Mouse (Mus musculus) CH12.LX (cell line): ENCODE data around the gene Mrps18b. TPM values are rescaled to one million over a fixed set of nuclear protein-coding genes. Genes with fewer than 3 reads are reported as not detected.

ENCODE experiments used
- DNase-seq: peaks from one replicate; pipeline ENCODE4 v3.0.0-alpha.2; 2013; ENCODE audit errors: extremely low read depth
- H3K27ac ChIP-seq: 2 replicates; pipeline ENCODE4 v1.5.1; 2012; ENCODE audit warnings: low read depth, mild to moderate bottlenecking, control low read depth, moderate library complexity; ENCODE audit not compliant: insufficient read depth
- H3K27me3 ChIP-seq: replicated peaks from 2 replicates; pipeline ENCODE3; 2012; ENCODE audit warnings: inconsistent platforms
- H3K36me3 ChIP-seq, 2 experiments: replicated peaks in 1 of 2; 2 replicates each; pipeline versions ENCODE3 to v1.6.1; 2012; ENCODE audit warnings: inconsistent platforms in 1 of 2, low read length in 1 of 2, mild to moderate bottlenecking in 1 of 2, mixed read lengths in 1 of 2, moderate library complexity in 1 of 2; ENCODE audit not compliant: control insufficient read depth in 1 of 2, insufficient read depth in 1 of 2
- H3K4me1 ChIP-seq, 2 experiments: 2 replicates each; pipeline ENCODE4 v1.6.1; 2012; ENCODE audit warnings: inconsistent platforms in 1 of 2, moderate library complexity in 1 of 2; ENCODE audit not compliant: insufficient read depth in 2 of 2, control insufficient read depth in 1 of 2
- H3K4me2 ChIP-seq: 2 replicates; pipeline ENCODE4 v1.6.1; 2012; ENCODE audit warnings: low read depth, mild to moderate bottlenecking, control low read depth; ENCODE audit not compliant: poor library complexity, insufficient read depth, severe bottlenecking
- H3K4me3 ChIP-seq, 3 experiments: fragments of 150-350 bp in 1 of 3; sonication (generic) in 1 of 3; replicated peaks in 1 of 3; 2 replicates each; pipeline versions ENCODE3 to v1.5.1; 2011 to 2012; ENCODE audit warnings: low read depth in 2 of 3, low read length in 2 of 3, mild to moderate bottlenecking in 2 of 3, moderate library complexity in 2 of 3, control low read depth in 1 of 3, improper control_type of control experiment in 1 of 3, inconsistent platforms in 1 of 3, mixed read lengths in 1 of 3; ENCODE audit not compliant: poor library complexity in 1 of 3
- H3K79me2 ChIP-seq: replicated peaks from 2 replicates; pipeline ENCODE4 v1.6.1; 2012; ENCODE audit warnings: mild to moderate bottlenecking, moderate library complexity; ENCODE audit not compliant: control insufficient read depth, poor library complexity, insufficient read depth, severe bottlenecking; ENCODE audit errors: extremely low read depth
- H3K9ac ChIP-seq: 2 replicates; pipeline ENCODE4 v1.6.1; 2012; ENCODE audit warnings: low read depth, mild to moderate bottlenecking, control low read depth, moderate library complexity; ENCODE audit not compliant: insufficient read depth
- H3K9me3 ChIP-seq: replicated peaks from 2 replicates; pipeline ENCODE3; 2012; ENCODE audit warnings: low read length, inconsistent platforms, mixed read lengths
- BHLHE40 ChIP-seq: IDR thresholded peaks from 2 replicates; pipeline ENCODE4 v1.6.1; 2011; ENCODE audit warnings: mild to moderate bottlenecking, low read depth, low read length, improper control_type of control experiment
- CHD1 ChIP-seq: IDR thresholded peaks from 2 replicates; pipeline ENCODE4 v1.6.1; 2012; ENCODE audit warnings: low read depth, low read length, improper control_type of control experiment, inconsistent platforms
- CHD2 ChIP-seq: IDR thresholded peaks from 2 replicates; pipeline ENCODE4 v1.6.1; 2011; ENCODE audit warnings: low read length, improper control_type of control experiment
- CTCF ChIP-seq, 2 experiments: IDR thresholded peaks in 1 of 2; conservative IDR thresholded peaks in 1 of 2; 2 replicates each; pipeline ENCODE4 v1.5.1; 2011 to 2012; ENCODE audit warnings: low read depth in 2 of 2, low read length in 2 of 2, improper control_type of control experiment in 1 of 2, inconsistent platforms in 1 of 2, mild to moderate bottlenecking in 1 of 2, moderate library complexity in 1 of 2
- E2F4 ChIP-seq: IDR thresholded peaks from 2 replicates; pipeline ENCODE4 v1.6.1; 2011; ENCODE audit warnings: low read depth, low read length, improper control_type of control experiment; ENCODE audit not compliant: insufficient replicate concordance
- ELF1 ChIP-seq: IDR thresholded peaks from 2 replicates; pipeline ENCODE4 v1.6.1; 2014; ENCODE audit warnings: low read depth, mild to moderate bottlenecking, inconsistent platforms, low read length, improper control_type of control experiment
- EP300 ChIP-seq: IDR thresholded peaks from 2 replicates; pipeline ENCODE4 v1.6.1; 2011; ENCODE audit warnings: low read length, improper control_type of control experiment
- ETS1 ChIP-seq: conservative IDR thresholded peaks from 2 replicates; pipeline ENCODE4 v1.6.1; 2012; ENCODE audit warnings: low read depth, mild to moderate bottlenecking, inconsistent platforms, low read length, improper control_type of control experiment, moderate library complexity
- GABPA ChIP-seq: IDR thresholded peaks from 2 replicates; pipeline ENCODE4 v1.6.1; 2012; ENCODE audit warnings: low read depth, low read length, improper control_type of control experiment, inconsistent platforms; ENCODE audit not compliant: insufficient replicate concordance
- HCFC1 ChIP-seq: IDR thresholded peaks from 2 replicates; pipeline ENCODE4 v1.6.1; 2012; ENCODE audit warnings: low read depth, mild to moderate bottlenecking, inconsistent platforms, low read length, improper control_type of control experiment
- IRF4 ChIP-seq: IDR thresholded peaks from 2 replicates; pipeline ENCODE4 v1.6.1; 2014; ENCODE audit warnings: low read depth, mild to moderate bottlenecking, inconsistent platforms, low read length, improper control_type of control experiment
- JUN ChIP-seq: IDR thresholded peaks from 2 replicates; pipeline ENCODE4 v1.6.1; 2011; ENCODE audit warnings: low read depth, mild to moderate bottlenecking, low read length, improper control_type of control experiment, moderate library complexity; ENCODE audit not compliant: insufficient read depth
- JUND ChIP-seq: conservative IDR thresholded peaks from 2 replicates; pipeline ENCODE4 v1.6.1; 2011; ENCODE audit warnings: low read depth, low read length, improper control_type of control experiment
- KAT2A ChIP-seq: IDR thresholded peaks from 2 replicates; pipeline ENCODE4 v1.6.1; 2012; ENCODE audit warnings: low read length, improper control_type of control experiment, inconsistent platforms; ENCODE audit not compliant: insufficient replicate concordance
- MAFK ChIP-seq: IDR thresholded peaks from 2 replicates; pipeline ENCODE4 v1.6.1; 2011; ENCODE audit warnings: low read length, improper control_type of control experiment; ENCODE audit not compliant: insufficient replicate concordance
- MAX ChIP-seq: IDR thresholded peaks from 2 replicates; pipeline ENCODE4 v1.6.1; 2011; ENCODE audit warnings: low read length, improper control_type of control experiment
- MAZ ChIP-seq: IDR thresholded peaks from 2 replicates; pipeline ENCODE4 v1.6.1; 2012; ENCODE audit warnings: low read depth, mild to moderate bottlenecking, inconsistent platforms, low read length, improper control_type of control experiment, moderate library complexity
- MEF2A ChIP-seq: IDR thresholded peaks from 2 replicates; pipeline ENCODE4 v1.6.1; 2014; ENCODE audit warnings: low read depth, mild to moderate bottlenecking, inconsistent platforms, low read length, improper control_type of control experiment, borderline replicate concordance
- MXI1 ChIP-seq: IDR thresholded peaks from 2 replicates; pipeline ENCODE4 v1.6.1; 2011; ENCODE audit warnings: mild to moderate bottlenecking, low read depth, low read length, improper control_type of control experiment
- MYC ChIP-seq: IDR thresholded peaks from 2 replicates; pipeline ENCODE4 v1.6.1; 2011; ENCODE audit warnings: low read depth, mild to moderate bottlenecking, improper control_type of control experiment, low read length
- NELFE ChIP-seq: IDR thresholded peaks from 2 replicates; pipeline ENCODE4 v1.6.1; 2011; ENCODE audit warnings: low read depth, low read length, improper control_type of control experiment
- NRF1 ChIP-seq: IDR thresholded peaks from 2 replicates; pipeline ENCODE4 v1.6.1; 2014; ENCODE audit warnings: low read depth, mild to moderate bottlenecking, inconsistent platforms, low read length, improper control_type of control experiment, moderate library complexity
- PAX5 ChIP-seq: IDR thresholded peaks from 2 replicates; pipeline ENCODE4 v1.6.1; 2012; ENCODE audit warnings: low read length, inconsistent platforms, mixed read lengths
- POLR2A ChIP-seq: IDR thresholded peaks from 2 replicates; pipeline ENCODE4 v1.6.1; 2011; ENCODE audit warnings: low read depth, mild to moderate bottlenecking, improper control_type of control experiment, low read length
- POLR2AphosphoS2 ChIP-seq: IDR thresholded peaks from 2 replicates; pipeline ENCODE4 v1.6.1; 2011; ENCODE audit warnings: low read depth, low read length, improper control_type of control experiment
- RAD21 ChIP-seq: IDR thresholded peaks from 2 replicates; pipeline ENCODE4 v1.6.1; 2011; ENCODE audit warnings: low read depth, mild to moderate bottlenecking, low read length, improper control_type of control experiment, moderate library complexity
- RCOR1 ChIP-seq: conservative IDR thresholded peaks from 2 replicates; pipeline ENCODE4 v1.6.1; 2012; ENCODE audit warnings: low read depth, mild to moderate bottlenecking, inconsistent platforms, low read length, improper control_type of control experiment
- SIN3A ChIP-seq: IDR thresholded peaks from 2 replicates; pipeline ENCODE4 v1.6.1; 2012; ENCODE audit warnings: low read length, improper control_type of control experiment, inconsistent platforms
- SMC3 ChIP-seq: IDR thresholded peaks from 2 replicates; pipeline ENCODE4 v1.6.1; 2011; ENCODE audit warnings: low read depth, low read length, improper control_type of control experiment
- TBP ChIP-seq: conservative IDR thresholded peaks from 2 replicates; pipeline ENCODE4 v1.6.1; 2011; ENCODE audit warnings: low read depth, low read length, improper control_type of control experiment
- TCF12 ChIP-seq: IDR thresholded peaks from 2 replicates; pipeline ENCODE4 v1.6.1; 2014; ENCODE audit warnings: low read depth, mild to moderate bottlenecking, inconsistent platforms, low read length, improper control_type of control experiment
- UBTF ChIP-seq: IDR thresholded peaks from 2 replicates; pipeline ENCODE4 v1.6.1; 2012; ENCODE audit warnings: low read depth, mild to moderate bottlenecking, inconsistent platforms, low read length, improper control_type of control experiment, moderate library complexity
- USF1 ChIP-seq: IDR thresholded peaks from 2 replicates; pipeline ENCODE4 v1.6.1; 2014; ENCODE audit warnings: low read depth, mild to moderate bottlenecking, inconsistent platforms, low read length, improper control_type of control experiment
- USF2 ChIP-seq: conservative IDR thresholded peaks from 2 replicates; pipeline ENCODE4 v1.6.1; 2011; ENCODE audit warnings: low read depth, low read length, improper control_type of control experiment
- ZKSCAN1 ChIP-seq: IDR thresholded peaks from 2 replicates; pipeline ENCODE4 v1.6.1; 2012; ENCODE audit warnings: low read depth, inconsistent platforms, low read length, improper control_type of control experiment, borderline replicate concordance
- ZMIZ1 ChIP-seq: IDR thresholded peaks from 2 replicates; pipeline ENCODE4 v1.6.1; 2012; ENCODE audit warnings: low read depth, mild to moderate bottlenecking, inconsistent platforms, low read length, improper control_type of control experiment
- ZNF384 ChIP-seq: IDR thresholded peaks from 2 replicates; pipeline ENCODE4 v1.6.1; 2012; ENCODE audit warnings: low read depth, low read length, improper control_type of control experiment, inconsistent platforms
- dilution Hi-C: fragments of 300-500 bp; cut with MboI; formaldehyde crosslinking; loops from 2 replicates; pipeline ENCODE4 v1.14.3; 2020; ENCODE audit warnings: low sequenced_read_pairs; ENCODE audit not compliant: extremely low pct_unique_long_range_greater_than_20kb, extremely low pct_ligation_motif_present
- in situ Hi-C: fragments of 300-500 bp; cut with MboI; formaldehyde crosslinking; loops from 3 replicates; pipeline ENCODE4 v1.14.3; 2019; ENCODE audit warnings: low sequenced_read_pairs, low pct_ligation_motif_present, low pct_unique_long_range_greater_than_20kb, mixed read lengths
- polyA plus RNA-seq: library from polyadenylated mRNA; unstranded; fragments of >175 nt; gene quantifications from 2 replicates; pipeline ENCODE4 v1.2.1, GENCODE M21; 2012; ENCODE audit warnings: low read depth; ENCODE audit not compliant: insufficient read length
- total RNA-seq, 2 experiments: library from RNA; depleted of rRNA; stranded (reverse); fragments of 300-350 nt in 1 of 2; fragments of >200 nt in 1 of 2; gene quantifications; 2 replicates each; pipeline ENCODE4 v1.2.3; 2012 to 2014

The Mrps18b gene
- total RNA-seq (2012; rRNA removed) (108 and 135 TPM in 2 replicates), total RNA-seq (2014; rRNA removed) (135 and 148 TPM in 2 replicates), polyA plus RNA-seq (172 and 180 TPM in 2 replicates)

DNA sequence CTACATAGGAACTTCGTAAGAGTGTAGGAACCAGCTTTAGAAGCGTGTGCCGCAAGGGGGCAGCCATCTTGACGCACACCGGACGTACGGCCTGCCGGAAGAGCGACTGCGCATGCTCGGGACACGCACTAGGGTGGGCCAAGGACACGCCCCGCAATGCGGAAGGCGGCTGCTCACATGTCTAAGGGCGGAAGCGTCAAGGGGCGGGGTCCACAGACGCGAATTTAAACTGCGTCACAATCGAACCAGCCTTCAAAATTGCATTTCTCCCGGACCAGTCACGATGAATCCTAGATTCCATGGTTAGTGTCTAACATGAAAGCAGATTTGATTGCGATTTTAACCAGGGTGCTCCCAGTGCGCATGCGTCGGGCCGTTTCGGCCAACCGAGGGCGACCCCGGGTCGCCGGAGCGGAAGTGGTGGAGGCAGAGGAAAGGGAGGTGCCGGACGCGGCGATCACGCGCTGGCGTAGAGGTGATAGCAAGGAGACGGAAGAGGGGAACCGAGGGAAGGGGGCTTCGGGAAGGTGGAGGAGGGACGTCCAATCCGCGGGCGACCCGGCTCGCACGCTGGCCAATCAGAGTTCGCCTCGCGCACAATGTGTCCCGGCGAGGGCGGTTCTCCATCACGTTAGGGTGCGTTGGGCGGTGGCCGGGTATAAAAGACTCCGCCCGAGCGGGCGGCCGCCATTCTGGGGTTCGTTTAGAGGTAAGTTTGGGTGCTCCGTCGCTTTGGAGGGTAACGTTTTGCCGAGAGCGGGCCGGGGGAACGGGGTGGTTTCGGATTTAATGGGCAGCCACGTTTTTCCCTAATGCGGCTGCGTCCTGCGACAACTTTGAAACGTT lies at the start of gene Mrps18b, which contains the start of gene Ppp1r10:
Gene Mrps18b (minus strand): TSS at position 93 of the 846 bp plus-strand sequence.
Gene Ppp1r10 (plus strand): TSS at position 138 of the 846 bp plus-strand sequence.
- in situ Hi-C loops (no loop called here), dilution Hi-C loops (no loop called here)
- H3K4me3 ChIP-seq, result peak within 1 kb of the TSS; percentile 77 to 92 (median 89)
- DNase-seq, result peak; percentile 98
- no peaks in the 10 kb centered on the region for H3K27me3 ChIP-seq
- H3K4me1 ChIP-seq, result peaks cover 6 to 50% of the 10 kb centered on the region in 2 experiments; a peak in 3 of 4 replicates
- H3K79me2 ChIP-seq, result peaks cover 47% of the 10 kb centered on the region
- H3K27ac ChIP-seq, result peak within 1 kb of the TSS; percentile 91
- H3K36me3 ChIP-seq, result peaks cover 31 to 63% of the 10 kb centered on the region in 2 experiments
- peak within 1 kb of the TSS; percentile 97 for H3K4me2 ChIP-seq
- H3K9me3 ChIP-seq, result no peaks in the 10 kb centered on the region
- peak within 1 kb of the TSS; percentile 100 for H3K9ac ChIP-seq
- TF ChIP-seq CTCF (conservative IDR thresholded peaks at IDR 0.05 in 1 of 2, IDR thresholded peaks at IDR 0.05 in 1 of 2; ENCODE audit: low read depth in 2 of 2, low read length in 2 of 2), result peak in 1 of 2 experiments; percentile 42; a peak in 2 of 4 replicates
- TF ChIP-seq TBP, result peak; percentile 98
- peak; percentile 28; the same call in 1 of the 2 replicates for TF ChIP-seq USF2
- TF ChIP-seq USF1, result peak; percentile 59
- no peak for TF ChIP-seq UBTF
- TF ChIP-seq MXI1, result peak; percentile 97
- TF ChIP-seq MEF2A, result peak; percentile 63
- peak; percentile 99 for TF ChIP-seq POLR2A
- peak; percentile 97 for TF ChIP-seq ZMIZ1
- TF ChIP-seq JUN, result no peak
- TF ChIP-seq MAFK, result 0 out of 2 replicates have a peak, but pooled peaks have one; percentile 26
- TF ChIP-seq ELF1, result peak; percentile 98
- TF ChIP-seq RAD21, result no peak
- TF ChIP-seq NELFE, result peak; percentile 99
- TF ChIP-seq MAX, result peak; percentile 95
- TF ChIP-seq JUND, result no peak
- no peak for TF ChIP-seq GABPA
- peak; percentile 45 for TF ChIP-seq BHLHE40
- peak; percentile 53; the same call in 1 of the 2 replicates for TF ChIP-seq IRF4
- peak; percentile 97 for TF ChIP-seq TCF12
- TF ChIP-seq SIN3A, result peak; percentile 95
- no peak for TF ChIP-seq SMC3
- peak; percentile 79 for TF ChIP-seq MAZ
- TF ChIP-seq HCFC1, result peak; percentile 80
- TF ChIP-seq EP300, result no peak
- TF ChIP-seq RCOR1, result no peak
- TF ChIP-seq ZNF384, result no peak
- TF ChIP-seq POLR2AphosphoS2, result no peak; the same call in 1 of the 2 replicates
- TF ChIP-seq ETS1, result 0 out of 2 replicates have a peak, but pooled peaks have one; percentile 31
- TF ChIP-seq ZKSCAN1, result no peak
- peak; percentile 89 for TF ChIP-seq NRF1
- peak; percentile 11; the same call in 1 of the 2 replicates for TF ChIP-seq CHD1
- peak; percentile 73; the same call in 1 of the 2 replicates for TF ChIP-seq KAT2A
- peak; percentile 66; the same call in 1 of the 2 replicates for TF ChIP-seq CHD2
- 0 out of 2 replicates have a peak, but pooled peaks have one; percentile 70 for TF ChIP-seq E2F4
- peak; percentile 98 for TF ChIP-seq MYC
- TF ChIP-seq PAX5, result no peak
